Mouse (Mus musculus): ENCODE measurements around the gene Chpf.

DNA sequence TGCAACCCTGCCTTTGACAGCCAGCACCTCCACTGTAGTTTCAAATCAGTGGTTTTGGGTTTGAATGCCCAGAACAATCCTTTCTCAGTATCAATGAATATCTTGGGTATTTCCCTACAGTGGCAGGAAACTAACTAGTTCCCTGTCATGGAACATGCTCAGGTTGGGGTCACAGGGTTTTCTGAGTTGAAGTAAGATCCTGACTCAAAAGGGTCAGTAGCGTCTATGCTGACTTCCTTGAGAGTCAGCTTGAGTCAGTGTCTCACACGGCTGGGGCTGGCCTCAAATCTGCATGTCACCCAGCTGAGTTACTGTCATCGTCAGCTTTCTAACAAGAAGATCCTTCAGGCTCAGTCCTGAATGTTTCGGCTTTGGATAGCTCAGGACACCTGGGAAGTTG is 19.8 kb upstream of the Chpf start:
- no peak for TF ChIP-seq CTCF (IDR thresholded peaks at IDR 0.05; ENCODE audit: low read depth)
- no peak for TF ChIP-seq EP300 (optimal IDR thresholded peaks at IDR 0.05)

All from stomach, postnatal 0 days (tissue).